Mouse (Mus musculus) CH12.LX (cell line): ENCODE measurements around the gene Slamf8.

Source experiments
- CTCF ChIP-seq, 2 experiments: IDR thresholded peaks in 1 of 2; conservative IDR thresholded peaks in 1 of 2; 2 replicates each; pipeline ENCODE4 v1.5.1; 2011 to 2012; ENCODE audit warnings: low read depth in 2 of 2, low read length in 2 of 2, improper control_type of control experiment in 1 of 2, inconsistent platforms in 1 of 2, mild to moderate bottlenecking in 1 of 2, moderate library complexity in 1 of 2
- EP300 ChIP-seq: IDR thresholded peaks from 2 replicates; pipeline ENCODE4 v1.6.1; 2011; ENCODE audit warnings: low read length, improper control_type of control experiment
- MAFK ChIP-seq: IDR thresholded peaks from 2 replicates; pipeline ENCODE4 v1.6.1; 2011; ENCODE audit warnings: low read length, improper control_type of control experiment; ENCODE audit not compliant: insufficient replicate concordance
- MAZ ChIP-seq: IDR thresholded peaks from 2 replicates; pipeline ENCODE4 v1.6.1; 2012; ENCODE audit warnings: low read depth, mild to moderate bottlenecking, inconsistent platforms, low read length, improper control_type of control experiment, moderate library complexity
- POLR2A ChIP-seq: IDR thresholded peaks from 2 replicates; pipeline ENCODE4 v1.6.1; 2011; ENCODE audit warnings: low read depth, mild to moderate bottlenecking, improper control_type of control experiment, low read length
- SIN3A ChIP-seq: IDR thresholded peaks from 2 replicates; pipeline ENCODE4 v1.6.1; 2012; ENCODE audit warnings: low read length, improper control_type of control experiment, inconsistent platforms

DNA sequence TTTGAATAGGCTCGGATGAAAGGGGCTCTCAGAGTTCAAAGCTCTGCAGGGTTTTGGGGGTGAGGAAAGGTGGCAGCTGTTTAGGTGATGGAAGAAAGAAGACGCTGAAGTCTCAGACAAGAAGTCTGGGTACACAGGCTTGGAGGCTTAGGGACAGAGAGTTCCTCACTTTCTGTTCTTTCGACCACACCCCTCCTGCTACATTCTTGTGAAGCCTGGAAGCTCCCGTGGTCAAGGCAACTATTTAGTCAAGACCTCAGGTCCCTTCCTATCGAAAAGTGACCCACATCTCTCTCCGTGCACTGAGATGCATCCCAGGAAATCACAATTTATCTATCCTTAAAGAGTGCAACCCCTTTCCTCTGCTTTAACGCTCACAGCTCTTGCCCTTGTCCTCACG is 40.7 kb downstream of the Slamf8 start:
- TF ChIP-seq POLR2A (no peak), CTCF (conservative IDR thresholded peaks at IDR 0.05 in 1 of 2, IDR thresholded peaks at IDR 0.05 in 1 of 2; ENCODE audit: low read depth in 2 of 2, low read length in 2 of 2) (no peak), MAZ (no peak), EP300 (no peak), SIN3A (no peak), MAFK (no peak)
